Mouse (Mus musculus) heart, adult 2 months (tissue): Measurements from ENCODE around the gene Lrrn2.

ENCODE experiments used
- CTCF ChIP-seq: fragments of 200-600 bp; IDR thresholded peaks from 2 replicates; pipeline ENCODE4 v1.8.1; 2022; ENCODE audit warnings: antibody characterized with exemption, mild to moderate bottlenecking, moderate library complexity
- POLR2A ChIP-seq: fragments of 200-500 bp; IDR thresholded peaks from 2 replicates; pipeline ENCODE4 v1.6.1; 2011; ENCODE audit warnings: mild to moderate bottlenecking, low read depth, low read length, control low read depth; ENCODE audit not compliant: insufficient read depth

DNA sequence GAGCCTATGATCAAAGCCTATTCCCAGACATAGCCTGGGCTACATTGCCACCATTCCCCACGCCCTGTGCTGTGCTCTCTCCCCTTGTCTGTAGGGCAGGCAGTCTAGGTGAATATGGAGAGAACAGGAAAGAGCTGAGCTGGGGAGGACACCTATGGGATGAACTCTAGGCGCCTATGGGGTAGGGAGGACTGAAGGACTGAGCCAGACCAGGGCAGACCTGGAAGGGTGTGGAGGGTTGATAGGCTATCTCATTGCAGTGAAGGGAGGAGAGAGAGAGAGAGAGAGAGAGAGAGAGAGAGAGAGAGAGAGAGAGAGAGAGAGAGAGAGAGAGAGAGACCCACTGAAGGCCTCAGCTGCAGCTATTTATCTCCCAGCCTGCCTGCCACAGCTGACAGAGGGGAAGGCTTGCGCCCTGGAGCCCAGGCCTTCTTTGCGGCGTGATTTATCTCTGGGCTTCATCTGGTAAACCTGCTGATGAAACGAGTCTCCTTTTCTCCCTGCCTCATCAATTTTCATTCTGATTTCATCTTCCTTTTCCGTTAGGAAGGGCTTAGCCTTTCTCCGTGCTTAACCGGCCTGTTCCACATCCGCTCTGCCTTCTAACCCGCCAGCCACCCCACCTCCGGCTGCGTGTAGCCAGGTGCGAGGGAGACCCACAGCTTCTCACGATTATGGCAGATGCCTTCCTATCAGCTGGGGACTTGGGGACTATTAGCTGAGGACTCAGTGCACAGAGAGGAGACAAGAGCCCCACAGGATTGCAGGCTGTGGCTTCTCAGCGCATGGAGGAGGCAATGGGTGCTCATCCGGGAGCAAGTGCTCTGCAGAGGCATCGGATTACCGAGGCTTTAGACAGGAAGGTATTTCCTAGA lies 48.2 kb downstream of the Lrrn2 start:
- no peak for TF ChIP-seq POLR2A
- no peak for TF ChIP-seq CTCF
